ENCODE assay signal across 20 mouse cellular contexts in the genomic region with DNA sequence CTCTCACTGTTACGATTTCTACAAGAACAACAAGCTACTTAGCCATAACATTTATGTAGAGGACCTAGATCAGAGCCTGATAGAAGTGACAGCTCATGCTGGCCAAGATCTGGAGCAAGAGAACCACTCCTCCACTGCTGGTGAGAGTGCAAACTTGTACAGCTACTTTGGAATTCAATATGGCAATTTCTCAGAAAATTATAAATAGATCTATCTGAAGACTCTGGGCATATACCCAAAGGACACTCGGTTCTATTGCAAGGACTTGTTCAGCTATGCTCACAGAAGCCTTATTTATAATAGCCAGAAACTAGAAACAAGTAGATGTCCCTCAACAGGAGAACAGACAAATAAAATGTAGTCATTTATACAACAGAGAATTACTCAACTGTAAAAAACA.
"Had no signal": no experiment of that assay in that cellular context is flagged by ENCODE, and none has a peak within 500 bp of the region (broad histone marks: within the 10 kb centered on the region; RNA-seq: fewer than 3 reads in every experiment).

No protein-coding gene starts in this region.

- H3K4me1 ChIP-seq: liver, embryonic 13.5 days; megakaryocyte, embryonic 14.5 days; midbrain, embryonic 10.5 days; midbrain, embryonic 13.5 days; neural tube, embryonic 13.5 days had no signal

- H3K27ac ChIP-seq: kidney, postnatal 0 days; layer of hippocampus, adult 2 months; left cerebral cortex, adult 2 months; liver, embryonic 13.5 days; midbrain, embryonic 10.5 days; midbrain, embryonic 13.5 days; neural tube, embryonic 13.5 days; stomach, postnatal 0 days had no signal

- H3K4me3 ChIP-seq: layer of hippocampus, adult 2 months; left cerebral cortex, adult 2 months; liver, embryonic 13.5 days; megakaryocyte, embryonic 14.5 days; midbrain, embryonic 10.5 days; midbrain, embryonic 13.5 days; myocyte; neural tube, embryonic 13.5 days had no signal

- DNase-seq: kidney, postnatal 25 days; layer of hippocampus, adult 9-11 months; layer of hippocampus, postnatal 36 days; liver, embryonic 13.5 days; lung, embryonic 14.5 days; lung, postnatal 10 days; lung, postnatal 36 days; retina, postnatal 1 day; thymus, adult 2 months; thymus, postnatal 14 days; thymus, postnatal 4 days had no signal

- H3K27me3 ChIP-seq: liver, embryonic 13.5 days; megakaryocyte, embryonic 14.5 days; midbrain, embryonic 13.5 days; neural tube, embryonic 13.5 days had no signal

- H3K36me3 ChIP-seq: liver, embryonic 13.5 days; midbrain, embryonic 10.5 days; midbrain, embryonic 13.5 days; neural tube, embryonic 13.5 days had no signal

- H3K9me3 ChIP-seq: liver, embryonic 13.5 days; megakaryocyte, embryonic 14.5 days; midbrain, embryonic 10.5 days; midbrain, embryonic 13.5 days; neural tube, embryonic 13.5 days had no signal
